Mouse (Mus musculus) CD4-positive helper T cell, adult 2 months (primary cell): ENCODE data around the gene Cers5.
"Not testable (repeated sequence)": the region's sequence is repeated elsewhere in the genome, so short reads cannot be mapped to it uniquely, and the experiment has no call there.

ENCODE experiments used
- DNase-seq: peaks from one replicate; pipeline ENCODE4 v3.0.0-alpha.2; 2012; ENCODE audit warnings: low read depth, missing footprints, low spot score

Cers5 gene

DNA sequence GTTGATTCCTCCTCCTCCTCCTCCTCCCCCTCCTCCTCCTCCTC, at the start of gene Cers5:
TSS of gene Cers5 (minus strand) at position 5 of the 44 bp plus-strand sequence.
- not testable (repeated sequence) for DNase-seq

DNA sequence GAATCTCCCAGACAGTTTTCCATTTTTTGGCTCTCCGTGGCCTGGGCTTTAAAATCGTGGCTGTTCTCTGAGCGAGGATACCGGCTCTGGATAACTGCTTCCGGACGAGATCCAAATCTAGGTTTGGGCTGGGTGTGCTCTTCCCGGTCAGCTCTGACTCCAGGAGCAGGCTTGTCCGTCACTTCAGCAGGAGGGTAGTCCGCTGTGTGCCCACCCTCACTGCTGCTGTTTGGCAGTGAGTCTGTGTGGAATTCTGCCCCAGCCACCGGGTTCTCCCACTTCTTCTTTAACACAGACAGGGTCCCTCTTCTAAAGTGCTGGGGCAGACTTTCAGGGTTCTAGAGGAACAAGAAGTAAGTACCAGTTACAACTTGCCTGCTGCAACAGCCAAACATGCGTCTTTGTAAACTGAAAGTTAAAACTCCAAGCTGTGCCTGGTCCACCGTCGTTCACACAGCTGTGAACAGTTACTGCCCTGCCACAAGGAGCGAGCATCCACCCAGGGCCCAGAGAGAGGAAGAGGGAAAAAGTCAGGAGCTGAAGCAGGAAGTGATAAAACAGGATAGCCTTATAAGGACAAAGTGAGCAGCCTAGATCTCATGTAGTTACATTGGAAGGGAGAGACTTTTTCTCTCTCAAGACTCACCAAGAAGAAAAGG, 47.1 kb upstream of the Cers5 start:
- DNase-seq = no peak

DNA sequence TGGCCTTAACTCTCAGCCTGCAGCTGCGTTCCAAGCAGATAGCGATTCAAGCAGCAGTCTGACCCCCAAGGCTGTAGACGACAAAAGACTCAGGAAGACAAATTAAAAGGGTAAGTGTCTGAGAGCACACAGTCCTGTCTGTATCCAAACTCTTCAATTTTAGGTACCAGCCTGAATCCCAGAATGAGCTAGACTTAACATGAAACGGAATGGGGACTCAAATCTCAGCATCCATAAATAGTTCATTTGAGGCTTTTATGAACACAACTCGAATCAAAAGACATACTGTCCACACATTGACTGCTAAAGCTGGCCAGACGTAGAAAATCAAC, 46.4 kb upstream of the Cers5 start:
- DNase-seq = no peak

DNA sequence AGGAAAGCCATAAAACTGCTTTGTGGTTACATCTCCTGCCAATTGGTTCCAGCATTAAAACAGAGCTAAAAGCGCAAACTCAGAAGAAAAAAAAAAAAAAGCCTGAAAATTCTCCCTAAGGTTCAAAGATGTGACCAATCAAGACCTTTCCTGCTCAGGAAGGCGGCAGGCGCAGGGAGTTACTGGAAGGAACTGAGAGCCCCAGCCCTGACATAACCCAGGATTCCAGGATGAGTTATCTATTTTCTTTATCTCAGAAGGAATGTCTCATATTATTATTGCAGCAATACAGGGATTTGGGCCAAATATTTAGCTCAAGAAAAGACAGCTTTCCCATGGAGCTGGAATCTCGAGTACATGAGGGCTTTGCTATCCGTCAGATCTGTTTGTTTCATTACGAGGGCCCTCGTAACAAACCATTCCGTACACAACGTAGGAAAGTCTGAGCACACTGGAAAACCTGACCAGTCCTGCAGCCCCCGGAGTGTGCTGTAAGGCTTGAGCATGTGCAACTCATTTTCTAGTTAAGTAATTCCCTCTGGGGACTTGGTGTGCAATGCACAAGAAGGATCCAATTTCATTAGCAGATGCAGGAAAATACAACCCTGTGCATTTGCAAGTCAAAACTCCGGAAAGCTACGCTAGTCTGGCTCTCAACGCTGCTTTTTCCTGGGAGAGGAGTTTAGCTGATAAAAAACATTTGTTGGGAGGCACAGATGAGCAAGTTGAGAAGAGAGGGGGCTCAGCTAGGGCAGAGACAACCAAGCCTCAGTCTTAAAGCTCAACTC, 45.8 kb upstream of the Cers5 start:
- no peak for DNase-seq

DNA sequence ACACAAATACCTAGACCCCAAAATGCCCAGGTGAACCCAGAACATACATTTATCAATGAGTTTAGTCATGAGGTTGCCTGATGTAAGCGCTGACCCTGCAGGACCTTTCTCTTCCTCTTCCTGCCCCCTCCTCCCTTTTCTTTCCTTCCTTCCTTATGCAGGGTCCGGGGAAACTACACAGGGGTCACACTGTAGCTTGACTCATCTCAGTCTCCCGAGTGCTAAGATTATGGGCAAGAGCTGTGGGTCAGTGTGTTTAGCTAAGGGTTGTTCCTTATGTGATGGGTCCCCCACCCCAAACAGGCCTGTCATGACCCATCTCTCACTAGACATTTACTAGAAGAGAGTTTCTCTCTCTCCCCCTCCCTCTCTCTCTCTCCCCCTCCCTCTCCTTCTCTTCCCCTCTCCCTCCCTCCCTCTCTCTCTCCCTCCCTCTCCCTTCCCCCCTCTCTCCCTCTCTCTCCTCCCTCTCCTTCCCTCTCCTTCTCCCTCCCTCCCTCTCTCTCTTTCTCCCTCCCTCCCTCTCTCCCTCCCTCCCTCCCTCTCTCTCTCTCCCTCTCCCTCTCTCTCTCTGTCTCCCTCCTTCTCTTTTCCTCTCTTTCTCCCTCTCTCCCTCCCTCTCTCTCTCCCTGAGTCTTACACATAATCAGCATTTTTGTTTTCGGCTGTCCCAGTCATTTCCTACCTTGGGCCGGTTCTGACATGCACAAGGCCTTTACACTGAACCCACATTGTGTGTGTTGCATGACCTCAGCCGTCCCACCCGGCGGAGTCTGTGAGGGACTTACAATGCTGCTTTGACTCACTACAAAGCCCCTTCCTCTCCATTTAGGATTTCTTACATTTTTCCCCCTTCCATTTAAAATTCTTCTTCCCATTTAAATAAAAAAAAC, 44.9 kb upstream of the Cers5 start:
- DNase-seq = no peak

DNA sequence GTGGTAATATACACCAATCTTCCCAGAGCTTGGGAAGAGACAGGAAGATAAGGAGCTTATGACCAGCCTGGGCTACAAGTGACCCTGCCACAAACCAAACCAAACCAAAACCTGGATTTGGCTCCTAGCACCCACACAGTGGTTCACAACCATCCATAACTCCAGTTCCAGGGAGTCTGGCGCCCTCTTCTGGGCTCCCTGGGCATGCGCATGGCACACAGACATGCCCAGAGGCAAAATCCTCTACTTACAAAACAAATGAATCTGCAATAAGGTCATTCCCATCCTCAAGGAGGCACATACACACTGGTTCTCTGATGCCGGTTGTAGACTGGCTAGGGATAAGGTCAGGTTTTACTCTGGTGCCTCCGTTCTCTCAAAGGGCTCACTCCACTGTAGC, 43.3 kb upstream of the Cers5 start:
- no peak for DNase-seq

DNA sequence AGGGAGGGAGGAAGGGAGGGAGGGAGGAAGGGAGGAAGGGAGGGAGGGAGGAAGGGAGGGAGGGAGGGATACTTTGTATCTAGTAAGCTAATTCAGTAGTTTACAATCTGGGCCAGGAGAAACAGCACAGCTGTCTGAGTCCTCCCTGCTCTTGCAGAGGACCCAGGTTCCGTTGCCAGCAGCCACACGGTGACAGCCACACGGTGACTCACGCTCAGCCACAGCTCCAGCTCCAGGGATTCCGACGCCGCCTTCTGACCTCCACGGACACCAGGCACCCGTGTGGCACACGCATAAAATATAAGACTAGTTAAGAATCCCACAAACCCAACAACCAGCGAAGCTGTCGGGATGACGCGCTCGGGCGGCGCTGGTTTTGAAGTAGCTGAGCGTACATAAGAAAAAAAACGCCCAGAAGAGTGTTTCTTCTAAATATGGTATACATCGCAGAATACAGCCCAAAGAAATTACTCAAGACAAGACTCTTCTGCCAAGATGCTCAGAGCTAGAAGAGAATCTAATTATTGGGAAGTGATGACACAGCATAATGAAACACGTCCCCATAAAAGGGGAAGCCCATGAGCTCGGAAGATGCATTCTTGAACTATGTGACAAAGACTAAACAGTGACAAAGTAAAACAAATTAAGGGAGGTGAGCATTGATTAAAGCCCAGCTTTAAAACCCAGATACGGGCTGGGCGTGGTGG, 42.0 kb upstream of the Cers5 start:
- no peak for DNase-seq

DNA sequence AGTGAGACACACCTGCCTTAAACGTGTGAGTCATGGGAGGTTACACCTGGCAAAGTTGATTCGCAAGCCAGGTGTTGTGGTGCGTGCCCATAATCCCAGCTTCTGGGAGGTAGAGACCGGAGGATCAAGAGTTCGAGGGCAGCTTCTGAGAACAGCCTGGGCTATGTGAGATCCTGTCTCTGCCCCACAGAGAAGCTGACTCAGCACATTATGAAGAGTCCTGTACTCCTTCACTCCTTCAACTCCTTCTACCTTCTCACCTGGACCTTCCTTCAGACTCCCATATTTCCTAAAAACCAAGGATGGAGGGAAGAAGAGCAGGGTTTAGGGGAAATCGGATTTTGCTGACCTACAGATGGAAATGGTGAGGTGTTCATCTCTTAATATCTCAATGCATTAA, 41.0 kb upstream of the Cers5 start:
- DNase-seq = no peak

DNA sequence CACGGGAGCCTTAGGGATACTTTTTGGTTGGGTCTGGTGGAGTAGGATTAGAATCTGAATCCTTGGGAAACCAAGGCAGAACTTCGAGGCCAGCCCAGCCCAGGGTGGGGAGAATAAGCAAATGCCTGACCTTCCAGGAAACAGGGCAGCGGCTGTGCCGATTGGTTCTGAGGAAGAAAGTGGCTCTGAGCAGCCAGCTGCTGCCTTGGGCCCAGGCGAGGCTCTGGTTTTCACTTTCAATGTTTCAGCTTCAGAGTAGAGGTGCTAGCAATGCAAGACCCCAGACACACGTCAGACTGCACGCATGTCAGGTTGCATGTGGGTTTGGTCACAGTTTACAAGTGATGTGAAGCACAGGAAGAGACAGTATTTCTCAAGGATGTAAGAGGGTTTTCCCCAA, 39.4 kb upstream of the Cers5 start:
- DNase-seq = no peak

DNA sequence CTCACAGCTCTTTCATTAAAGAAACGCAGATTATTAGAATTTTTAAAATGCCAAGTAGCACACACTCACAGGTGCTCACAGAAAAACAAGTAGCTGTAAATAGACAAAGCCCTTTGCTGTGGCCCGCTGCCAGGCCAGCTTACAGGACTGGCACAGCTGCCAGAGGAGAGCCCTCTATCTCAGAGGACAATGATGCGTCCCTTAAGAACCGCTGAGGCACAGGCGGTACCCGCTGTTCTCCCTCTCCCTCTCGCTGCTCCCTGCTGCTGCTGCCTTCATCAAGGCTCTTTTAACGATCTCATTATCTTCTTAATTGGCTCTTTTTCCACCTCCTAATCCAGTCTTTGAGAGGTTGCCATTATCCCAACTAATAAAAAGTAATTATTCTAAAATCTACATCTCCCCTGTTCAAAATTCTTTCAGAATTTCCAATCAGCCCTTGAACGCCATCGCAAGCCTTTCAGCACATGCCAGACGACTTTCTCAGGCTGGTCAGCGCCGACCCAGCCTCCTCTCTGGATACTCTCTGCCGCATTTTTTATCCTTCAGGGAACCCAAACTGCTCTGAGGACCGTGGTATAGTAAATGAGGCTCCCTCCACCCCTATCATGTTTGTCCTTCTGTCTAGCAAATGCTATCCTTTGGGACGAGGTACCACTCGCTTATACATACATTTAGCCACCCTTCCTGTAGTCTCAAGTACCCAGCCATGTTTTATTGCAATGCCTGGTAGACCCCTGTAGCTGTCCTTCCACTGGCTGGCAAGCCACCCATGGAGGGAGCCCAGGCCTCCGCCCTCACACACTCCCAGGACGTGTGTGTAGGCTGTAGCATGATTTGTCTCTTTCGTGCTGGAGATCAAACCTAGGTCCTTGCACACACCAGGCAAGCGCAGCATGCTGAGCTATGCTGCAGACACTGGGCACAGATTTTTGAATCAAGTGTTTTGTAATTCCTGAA, 35.4 kb upstream of the Cers5 start:
- DNase-seq = no peak

DNA sequence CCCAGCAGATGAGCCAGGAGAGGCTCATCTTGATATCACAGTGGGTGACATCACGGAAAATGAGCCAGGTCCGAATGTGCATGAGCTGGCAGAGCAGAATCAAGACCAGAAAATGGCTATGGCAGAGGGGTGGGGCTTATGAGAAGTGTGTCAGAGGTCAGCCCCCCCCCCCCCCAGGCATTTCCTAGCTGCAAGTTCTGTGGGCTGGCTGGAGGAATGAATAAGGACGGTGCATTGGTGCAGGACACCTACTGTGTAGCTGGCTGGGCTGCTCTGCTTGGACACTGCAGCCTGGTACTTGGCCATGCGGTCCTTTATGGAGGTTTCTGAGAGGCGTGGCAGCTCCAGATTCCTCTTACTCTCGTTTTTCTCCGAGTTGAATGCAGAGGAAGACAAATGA, 33.5 kb upstream of the Cers5 start:
- DNase-seq = peak; percentile 7

DNA sequence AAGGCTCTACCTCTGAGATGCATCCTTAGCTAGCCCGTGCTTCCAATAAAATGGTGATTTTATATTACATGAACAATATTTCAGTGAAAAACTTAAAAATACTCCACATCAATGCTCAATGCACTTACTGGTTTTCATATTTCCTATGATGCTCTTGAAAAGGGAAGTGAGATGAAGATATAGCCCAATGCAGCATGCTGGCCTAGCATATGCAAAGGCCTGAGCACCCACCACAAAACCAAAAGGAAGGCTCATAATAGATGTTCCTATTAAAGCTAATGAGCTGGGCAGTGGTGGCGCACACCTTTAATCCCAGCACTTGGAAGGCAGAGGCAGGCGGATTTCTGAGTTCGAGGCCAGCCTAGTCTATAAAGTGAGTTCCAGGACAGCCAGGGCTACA, 33.0 kb upstream of the Cers5 start:
- DNase-seq = no peak

DNA sequence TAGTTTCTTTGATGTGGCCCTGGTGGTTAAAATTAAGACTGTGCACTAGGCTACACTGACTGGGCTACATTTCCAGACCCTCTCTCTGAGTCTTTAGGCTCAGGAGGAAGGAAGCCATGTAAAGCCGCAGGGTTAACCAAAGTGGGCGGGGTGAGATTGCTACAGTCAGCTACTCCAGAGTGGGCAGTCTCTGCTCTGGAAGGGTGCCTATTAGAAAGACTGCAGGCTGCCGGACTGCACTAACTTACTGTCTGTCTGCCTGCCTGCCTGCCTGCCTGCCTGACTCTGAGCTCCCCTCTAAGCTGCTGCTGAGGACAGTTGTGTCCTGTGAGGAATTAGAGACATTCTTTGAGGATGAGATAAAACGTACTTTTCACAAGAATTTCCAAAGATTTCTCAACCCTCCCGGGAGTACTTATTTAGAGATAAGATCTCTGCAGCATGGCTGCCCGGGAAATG, 30.5 kb upstream of the Cers5 start:
- peak; percentile 69 for DNase-seq

DNA sequence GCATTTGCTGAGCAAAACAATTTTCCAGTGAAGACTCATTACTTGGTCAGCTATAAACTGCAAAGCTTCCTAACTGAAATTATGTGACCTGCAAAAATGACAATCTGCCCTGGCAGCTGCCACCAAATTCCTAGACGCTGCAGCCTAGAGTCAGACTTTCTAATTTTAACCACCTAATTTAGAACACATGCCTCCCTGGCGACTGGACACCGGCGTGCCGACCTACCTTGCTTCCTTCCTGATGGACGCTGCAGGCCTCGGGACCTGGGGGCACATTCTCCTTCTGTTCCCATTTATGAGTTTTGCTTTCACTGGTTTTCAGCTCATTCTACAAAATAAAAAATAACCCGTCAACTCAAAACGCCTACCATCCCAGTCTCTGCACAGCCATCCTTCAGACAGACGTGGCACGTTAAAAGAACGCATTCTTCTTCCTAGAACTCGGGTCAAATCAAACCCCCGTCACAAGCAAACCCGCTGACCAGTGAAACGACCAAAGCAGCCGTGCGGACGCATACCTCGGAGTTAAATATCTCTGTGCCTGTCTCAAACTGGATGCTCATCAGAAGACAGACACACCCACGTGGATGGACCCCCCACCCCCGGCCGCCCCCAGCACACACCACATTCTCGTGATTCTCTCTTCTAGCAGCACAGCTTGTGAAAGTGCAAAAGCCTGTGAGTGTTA, 29.3 kb upstream of the Cers5 start:
- no peak for DNase-seq

DNA sequence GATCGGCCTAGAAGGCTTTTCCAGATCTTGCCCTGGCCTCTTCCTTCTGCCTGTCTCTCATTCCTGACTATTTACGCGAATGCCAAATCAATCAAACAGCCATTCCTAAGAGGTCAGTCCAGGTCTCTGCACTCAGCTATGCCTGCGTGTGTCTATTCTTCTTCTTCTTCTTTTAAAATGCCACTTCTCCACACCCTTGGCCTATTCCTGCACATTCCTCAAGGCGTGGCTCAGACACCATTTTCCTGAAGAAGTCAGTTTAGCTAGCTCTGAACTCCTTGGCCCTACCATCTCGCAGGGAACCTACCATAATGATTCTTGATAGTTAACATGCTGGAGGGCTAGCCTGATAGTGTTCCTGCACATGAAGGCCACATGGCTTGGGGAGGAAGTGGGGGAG, 27.0 kb upstream of the Cers5 start:
- DNase-seq = no peak

DNA sequence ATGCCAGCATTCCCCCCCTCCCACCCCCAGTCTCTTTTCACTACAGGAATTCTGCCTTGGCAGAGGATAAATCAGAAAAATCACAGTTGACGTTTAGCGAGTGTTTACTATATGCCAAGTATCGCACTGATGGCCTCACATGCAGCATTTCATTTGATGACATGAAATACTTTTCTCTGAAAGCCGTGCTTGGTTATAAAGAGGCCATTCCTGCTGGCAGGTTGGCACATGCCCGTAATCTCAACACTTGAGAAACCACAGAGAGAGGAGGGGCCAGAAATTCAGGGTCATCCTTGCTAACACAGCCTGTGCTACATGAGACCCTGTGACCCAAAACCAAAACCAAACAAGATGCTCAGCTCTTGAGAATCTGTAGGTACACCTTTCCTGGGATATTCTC, 25.2 kb upstream of the Cers5 start:
- no peak for DNase-seq

DNA sequence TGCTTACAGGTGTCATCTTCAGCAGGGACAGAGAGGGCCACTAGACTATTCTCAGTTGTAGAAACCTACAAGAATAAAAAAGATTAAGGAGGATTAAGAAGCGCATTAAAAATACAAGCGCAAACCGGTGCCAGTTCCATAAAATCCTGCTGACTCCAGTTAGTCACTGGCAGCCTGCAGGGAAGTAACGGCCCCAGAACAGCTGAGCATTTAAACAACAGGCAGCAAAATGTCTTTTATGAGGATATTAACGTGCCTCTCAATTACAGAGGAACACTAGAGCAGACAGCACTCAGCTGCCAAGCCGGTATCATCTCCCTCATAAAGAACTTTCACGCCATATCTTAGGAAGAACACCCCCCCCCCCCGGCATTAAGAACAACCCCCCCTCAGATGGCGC, 24.1 kb upstream of the Cers5 start:
- DNase-seq = no peak

DNA sequence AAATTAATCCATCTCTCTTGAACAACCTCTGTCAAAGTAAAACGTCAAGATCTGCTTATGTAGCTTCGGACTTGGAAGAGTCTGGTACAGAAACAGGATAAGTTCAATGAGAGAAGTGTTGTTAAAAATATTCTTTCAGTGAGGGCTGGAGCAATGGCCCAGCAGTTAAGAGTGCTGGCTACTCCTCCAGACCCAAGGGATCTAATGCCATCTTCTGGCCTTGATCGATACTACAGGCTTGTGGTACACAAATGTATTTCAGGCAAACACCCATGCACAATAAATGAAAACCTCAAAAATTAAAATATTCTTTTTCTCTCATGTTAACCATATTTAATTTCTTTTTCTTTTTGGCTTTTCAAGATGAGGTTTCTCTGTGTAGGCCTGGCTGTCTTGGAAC, 23.4 kb upstream of the Cers5 start:
- peak; percentile 20 for DNase-seq

DNA sequence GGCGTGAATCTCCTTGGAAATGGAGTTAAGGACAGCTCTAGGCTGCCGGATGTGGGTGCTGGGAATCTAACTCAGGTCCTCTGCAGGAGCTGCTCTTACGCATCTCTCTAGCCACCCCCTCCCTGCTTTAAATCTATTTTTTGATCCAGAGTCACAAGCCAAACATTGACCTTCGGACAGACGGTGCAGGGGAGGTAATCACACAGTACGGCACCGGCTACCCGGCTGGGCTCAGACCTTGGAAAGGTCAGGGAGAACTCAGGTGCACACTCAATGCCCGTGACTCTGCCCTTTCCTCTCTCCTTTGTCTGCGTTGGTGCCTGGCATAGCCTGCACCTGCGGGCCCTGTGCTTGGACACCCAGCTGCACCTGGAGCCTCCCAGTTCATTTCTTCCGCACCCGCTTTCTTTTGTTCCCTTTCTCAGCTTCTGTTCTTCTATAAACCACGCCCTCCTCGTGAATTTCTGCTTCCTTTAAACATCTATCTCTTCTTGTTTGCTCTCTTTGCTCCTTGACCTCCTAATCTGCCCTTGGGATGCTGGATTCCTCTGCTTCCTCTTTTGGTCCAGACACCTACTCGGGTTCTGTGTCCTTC, 19.6 kb upstream of the Cers5 start:
- DNase-seq = no peak

DNA sequence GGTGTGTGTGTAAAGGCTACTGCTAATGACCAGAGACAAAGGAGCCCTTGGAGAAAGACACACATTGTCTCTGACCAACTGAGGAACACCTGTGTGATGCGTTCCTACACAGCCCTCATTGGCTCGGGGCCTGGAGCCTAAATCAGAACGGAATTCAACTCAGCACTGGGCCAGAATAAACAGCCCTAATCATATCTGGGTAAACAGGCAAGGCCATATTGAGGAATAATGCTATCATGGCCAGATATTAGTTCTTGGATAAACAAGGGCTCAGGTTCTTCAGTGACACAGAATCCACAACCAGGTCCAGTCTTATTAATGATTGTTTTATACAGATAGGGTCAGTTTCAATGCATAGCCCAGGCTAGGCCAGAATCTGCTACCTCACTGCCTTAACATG, 18.3 kb upstream of the Cers5 start:
- DNase-seq = no peak
